Mouse (Mus musculus) stomach, embryonic 16.5 days (tissue): ENCODE results near the gene Dguok. TPM values are rescaled to one million over a fixed set of nuclear protein-coding genes. Genes with fewer than 3 reads are reported as not detected.
A peak's percentile ranks its signal among the peaks of the same experiment; 100 is the strongest.

Experiments
- ATAC-seq: fragments of 200-750 bp; cut with Nextera tagmentation; 2 replicates; pipeline ENCODE4 v1.8.0; 2017; ENCODE audit warnings: moderate number of reproducible peaks, moderate TSS enrichment; ENCODE audit not compliant: insufficient read depth, low FRiP score
- H3K27ac ChIP-seq: fragments of 300-500 bp; sonication (generic); 2 replicates; pipeline ENCODE4 v1.5.1; 2014; ENCODE audit warnings: low read length
- H3K27me3 ChIP-seq: fragments of 300-500 bp; sonication (generic); 2 replicates; pipeline ENCODE4 v1.6.1; 2014; ENCODE audit warnings: low read length, control low read depth, mixed read lengths; ENCODE audit not compliant: control insufficient read depth, insufficient read depth
- H3K36me3 ChIP-seq: fragments of 300-500 bp; sonication (generic); 2 replicates; pipeline ENCODE4 v1.6.1; 2014; ENCODE audit warnings: low read length; ENCODE audit not compliant: control insufficient read depth, insufficient read depth
- H3K4me1 ChIP-seq: fragments of 300-500 bp; sonication (generic); 2 replicates; pipeline ENCODE4 v1.6.1; 2014; ENCODE audit warnings: low read length, control low read depth, mixed read lengths; ENCODE audit not compliant: control insufficient read depth, insufficient read depth
- H3K4me2 ChIP-seq: fragments of 300-500 bp; sonication (generic); 2 replicates; pipeline ENCODE4 v1.6.1; 2014; ENCODE audit warnings: low read depth, low read length, mixed read lengths
- H3K4me3 ChIP-seq: fragments of 300-500 bp; sonication (generic); replicated peaks from 2 replicates; pipeline ENCODE4 v1.5.1; 2014; ENCODE audit warnings: mild to moderate bottlenecking, low read length
- H3K9ac ChIP-seq: fragments of 300-500 bp; sonication (generic); 2 replicates; pipeline ENCODE4 v1.6.1; 2014; ENCODE audit warnings: low read length
- H3K9me3 ChIP-seq: fragments of 300-500 bp; sonication (generic); replicated peaks from 2 replicates; pipeline ENCODE4 v1.6.1; 2016; ENCODE audit warnings: low read length, control low read depth; ENCODE audit not compliant: control insufficient read depth
- WGBS: fragments of 180-500 bp; shearing (Covaris S2); extraction: QIAGEN DNeasy Blood & Tissue Kit; methylation state at CpG from one replicate; pipeline ENCODE4 v1.1.7; 2014; 5-methylcytosine and 5-hydroxymethylcytosine counted together
- polyA plus RNA-seq: library from polyadenylated mRNA; unstranded; fragments of >200 nt; fragmentation: Nextera tagmentation; extraction: Ambion mirVana; gene quantifications from 2 replicates; pipeline ENCODE4 v1.2.1, GENCODE M21; 2015

Gene Dguok
- polyA plus RNA-seq, 1 experiment from 2014 or later, result 69.5 TPM

DNA sequence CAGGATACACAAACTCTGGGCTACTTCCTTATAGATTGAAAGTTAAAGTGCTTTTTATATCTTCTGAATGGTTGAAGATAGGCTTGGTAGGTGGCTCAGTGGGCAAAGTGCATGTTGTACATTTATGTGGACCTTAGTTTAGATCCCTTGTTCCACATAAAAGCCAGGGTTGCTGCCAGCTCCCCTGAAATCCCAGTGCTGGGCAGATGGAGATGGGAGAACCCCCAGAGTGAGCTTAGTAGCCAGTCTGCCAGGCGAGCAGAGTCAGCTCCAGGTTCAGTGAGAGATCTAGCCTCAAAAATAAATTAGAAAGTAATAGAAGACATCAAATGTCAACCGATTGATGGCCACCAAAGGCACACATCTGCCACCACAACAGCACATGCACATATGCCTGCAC lies 25.8 kb upstream of the Dguok start:
- peak overlapping the region; percentile 20; the same call in 1 of the 2 replicates for H3K4me2 ChIP-seq
- H3K9me3 ChIP-seq, result no peaks in the 10 kb centered on the region
- peaks cover 10% of the 10 kb centered on the region; the same call in 1 of the 2 replicates for H3K4me1 ChIP-seq
- ATAC-seq, result no peak
- peak overlapping the region; percentile 27; the same call in 1 of the 2 replicates for H3K9ac ChIP-seq
- H3K27ac ChIP-seq, result peak overlapping the region; percentile 19; the same call in 1 of the 2 replicates
- no peaks in the 10 kb centered on the region for H3K27me3 ChIP-seq
- H3K4me3 ChIP-seq, result peak overlapping the region; percentile 43
- 67% methylated on average over 2 of the region's 2 CpGs for WGBS
- no peaks in the 10 kb centered on the region for H3K36me3 ChIP-seq

DNA sequence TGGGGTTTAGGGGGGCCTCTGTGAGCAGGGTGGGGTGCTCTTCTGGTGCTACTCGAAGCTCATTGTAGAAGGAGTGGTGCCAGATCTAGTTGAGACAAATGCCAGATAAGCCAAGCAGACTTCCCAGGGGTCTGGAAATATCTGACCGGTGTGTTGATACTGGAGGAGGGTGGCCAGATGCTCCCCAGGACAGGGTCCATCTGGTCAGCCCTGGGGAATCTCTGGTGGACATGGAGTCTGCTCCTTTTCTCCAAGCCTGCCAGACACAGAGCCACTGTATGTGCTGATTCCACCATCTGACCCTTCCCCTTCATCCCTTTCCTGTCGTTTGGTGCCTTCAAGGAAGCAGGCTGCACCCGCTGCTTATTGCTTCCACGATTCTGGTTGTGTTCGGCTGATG lies 16.4 kb upstream of the Dguok start:
- H3K36me3 ChIP-seq, result no peaks in the 10 kb centered on the region
- no peak overlapping the region for H3K4me3 ChIP-seq
- 20% methylated on average over 6 of the region's 6 CpGs for WGBS
- no peak overlapping the region for H3K27ac ChIP-seq
- 0 out of 2 replicates have a peak overlapping the region, but pooled peaks have one; percentile 28 for H3K9ac ChIP-seq
- H3K4me1 ChIP-seq, result no peaks in the 10 kb centered on the region
- ATAC-seq, result no peak
- no peaks in the 10 kb centered on the region for H3K9me3 ChIP-seq
- H3K4me2 ChIP-seq, result no peak overlapping the region
- H3K27me3 ChIP-seq, result no peaks in the 10 kb centered on the region

DNA sequence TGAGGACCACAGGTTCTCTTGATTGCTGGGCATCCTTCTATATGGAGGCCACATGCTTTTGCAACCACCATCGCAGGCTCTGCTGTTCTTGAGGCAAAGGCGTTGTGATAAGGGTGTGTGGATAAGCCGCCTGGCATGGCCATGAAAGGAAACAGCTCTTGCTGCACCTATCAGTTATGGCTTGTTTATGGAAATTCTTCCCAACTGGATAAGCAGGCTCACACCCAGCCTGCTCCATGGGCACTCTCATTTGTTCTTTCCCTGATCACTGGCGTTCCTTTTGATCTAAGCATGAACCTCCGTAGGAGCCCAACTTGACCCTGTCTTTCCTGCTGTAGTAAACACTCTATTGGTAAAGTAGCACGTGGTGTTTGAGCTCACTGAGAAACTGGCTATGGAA lies 15.0 kb upstream of the Dguok start:
- Histone ChIP-seq H3K9me3 (no peaks in the 10 kb centered on the region), H3K4me1 (no peaks in the 10 kb centered on the region), H3K9ac (no peak overlapping the region), H3K36me3 (no peaks in the 10 kb centered on the region), H3K4me2 (no peak overlapping the region), H3K4me3 (no peak overlapping the region), H3K27ac (no peak overlapping the region), H3K27me3 (no peaks in the 10 kb centered on the region)
- 56% methylated on average over 6 of the region's 6 CpGs for WGBS
- ATAC-seq, result no peak

DNA sequence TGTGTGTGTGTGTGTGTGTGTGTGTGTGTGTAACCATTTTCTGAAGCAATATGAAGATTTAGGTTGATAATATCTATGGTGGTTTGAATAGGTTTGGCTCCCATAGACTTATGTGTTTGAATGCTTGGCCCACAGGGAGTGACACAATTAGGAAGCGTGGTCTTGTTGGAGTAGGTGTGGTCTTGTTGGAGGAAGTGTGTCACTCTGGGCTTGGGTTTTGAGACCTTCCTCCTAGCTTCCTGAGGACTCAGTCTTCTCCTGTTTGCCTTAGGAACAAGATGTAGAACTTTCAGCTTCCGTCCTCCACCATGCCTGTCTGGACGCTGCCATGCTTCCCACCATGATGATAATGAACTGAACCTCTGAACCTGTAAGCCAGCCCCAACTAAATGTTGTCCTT lies 11.9 kb upstream of the Dguok start:
- Histone ChIP-seq H3K27ac (no peak overlapping the region), H3K9me3 (no peaks in the 10 kb centered on the region), H3K4me1 (no peaks in the 10 kb centered on the region), H3K36me3 (no peaks in the 10 kb centered on the region), H3K27me3 (no peaks in the 10 kb centered on the region), H3K9ac (no peak overlapping the region), H3K4me3 (no peak overlapping the region), H3K4me2 (no peak overlapping the region)
- WGBS, result 82% methylated on average over 3 of the region's 3 CpGs
- ATAC-seq, result no peak

DNA sequence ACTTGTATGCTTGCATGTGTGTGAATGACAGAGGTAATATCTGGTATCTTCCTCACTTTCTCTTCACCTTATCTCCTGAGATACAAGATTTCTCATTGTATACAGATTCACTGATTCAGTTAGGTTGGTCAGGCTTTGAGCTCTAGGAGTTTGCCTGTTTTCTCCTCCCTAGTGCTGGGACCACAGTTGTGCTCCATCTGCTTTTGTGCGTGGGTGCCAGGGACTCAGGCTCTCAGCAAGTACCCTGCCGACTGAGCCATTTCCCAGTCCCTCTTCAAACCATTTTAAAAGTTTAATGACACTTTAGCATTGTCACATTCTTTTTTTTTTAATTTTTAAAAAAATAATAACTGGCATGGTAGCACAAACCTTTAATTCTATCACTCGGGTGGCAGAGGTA lies 8.4 kb upstream of the Dguok start:
- no peak overlapping the region for H3K27ac ChIP-seq
- H3K4me1 ChIP-seq, result no peaks in the 10 kb centered on the region
- no peaks in the 10 kb centered on the region for H3K27me3 ChIP-seq
- H3K36me3 ChIP-seq, result no peaks in the 10 kb centered on the region
- ATAC-seq, result no peak
- no peak overlapping the region for H3K4me3 ChIP-seq
- no peak overlapping the region for H3K4me2 ChIP-seq
- 75% methylated on average over 3 of the region's 3 CpGs for WGBS
- H3K9ac ChIP-seq, result no peak overlapping the region
- no peaks in the 10 kb centered on the region for H3K9me3 ChIP-seq

DNA sequence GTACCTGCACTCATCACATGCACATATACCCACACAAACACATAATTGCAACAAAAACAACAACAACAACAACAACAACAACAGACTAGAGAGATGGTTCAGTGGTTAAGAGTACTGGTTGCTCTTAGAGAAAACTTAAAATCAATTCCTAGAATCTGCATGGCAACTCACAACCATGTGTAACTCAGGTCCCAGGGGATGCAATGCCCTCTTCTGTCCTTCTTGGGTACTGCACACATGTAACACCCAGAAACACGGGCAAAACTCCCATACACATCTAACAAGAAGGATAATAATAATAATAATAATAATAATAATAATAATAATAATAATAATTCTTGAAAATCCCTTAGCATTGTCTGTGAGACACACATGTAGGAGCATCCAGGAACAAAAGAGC lies 5.7 kb upstream of the Dguok start:
- ATAC-seq, result no peak; the same call in 1 of the 2 replicates
- Histone ChIP-seq H3K4me3 (no peak overlapping the region), H3K36me3 (no peaks in the 10 kb centered on the region), H3K27ac (no peak overlapping the region), H3K4me1 (peaks cover 1% of the 10 kb centered on the region; the same call in 1 of the 2 replicates), H3K27me3 (no peaks in the 10 kb centered on the region), H3K9me3 (no peaks in the 10 kb centered on the region), H3K9ac (no peak overlapping the region), H3K4me2 (no peak overlapping the region)
- WGBS, result 33% methylated on average over 1 of the region's 1 CpGs

DNA sequence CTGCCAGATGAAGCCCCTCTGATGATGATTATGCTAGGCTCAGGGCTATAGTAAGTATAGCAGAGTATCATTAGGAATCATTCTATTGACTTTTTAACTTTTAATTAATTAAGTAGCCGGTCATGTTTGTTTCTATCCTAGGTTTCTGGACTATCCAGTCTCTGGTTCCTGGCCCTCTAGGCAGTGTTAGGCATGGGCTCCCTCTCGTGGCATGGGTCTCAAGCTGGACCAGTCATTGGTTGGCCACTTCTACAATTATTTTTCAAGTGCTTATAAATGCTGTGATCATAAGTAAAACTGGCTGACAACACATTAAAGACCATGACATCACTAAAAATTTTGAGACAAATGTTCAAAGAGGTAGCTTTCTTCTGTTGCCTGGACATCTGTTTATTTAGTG lies 3.4 kb upstream of the Dguok start:
- Histone ChIP-seq H3K9ac (no peak overlapping the region), H3K27ac (no peak overlapping the region), H3K9me3 (no peaks in the 10 kb centered on the region), H3K36me3 (no peaks in the 10 kb centered on the region), H3K27me3 (no peaks in the 10 kb centered on the region), H3K4me1 (peaks cover 12% of the 10 kb centered on the region), H3K4me3 (no peak overlapping the region), H3K4me2 (no peak overlapping the region)
- 53% methylated on average over 2 of the region's 2 CpGs for WGBS
- no peak for ATAC-seq

DNA sequence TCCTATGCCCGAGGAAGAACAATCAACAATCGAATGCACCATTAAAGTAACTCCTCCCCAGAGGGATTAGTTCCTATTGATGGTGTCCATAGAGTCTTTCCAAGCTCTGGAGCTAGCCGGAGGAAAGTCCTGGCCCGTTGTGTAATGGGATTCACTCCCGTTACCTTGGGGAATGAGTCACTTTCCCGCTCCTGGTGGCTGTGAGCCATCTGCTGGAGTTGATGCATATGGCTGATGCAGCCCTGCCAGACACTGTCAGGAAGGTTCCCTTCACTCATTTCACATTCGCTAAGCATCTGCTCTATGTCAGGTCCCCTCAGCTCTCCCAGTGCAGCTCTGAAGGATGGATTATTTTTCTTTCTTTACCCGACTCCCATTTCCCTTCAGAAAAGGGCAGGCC lies 2.7 kb upstream of the Dguok start:
- Histone ChIP-seq H3K4me1 (peaks cover 14% of the 10 kb centered on the region), H3K27ac (no peak overlapping the region), H3K4me3 (no peak overlapping the region)

DNA sequence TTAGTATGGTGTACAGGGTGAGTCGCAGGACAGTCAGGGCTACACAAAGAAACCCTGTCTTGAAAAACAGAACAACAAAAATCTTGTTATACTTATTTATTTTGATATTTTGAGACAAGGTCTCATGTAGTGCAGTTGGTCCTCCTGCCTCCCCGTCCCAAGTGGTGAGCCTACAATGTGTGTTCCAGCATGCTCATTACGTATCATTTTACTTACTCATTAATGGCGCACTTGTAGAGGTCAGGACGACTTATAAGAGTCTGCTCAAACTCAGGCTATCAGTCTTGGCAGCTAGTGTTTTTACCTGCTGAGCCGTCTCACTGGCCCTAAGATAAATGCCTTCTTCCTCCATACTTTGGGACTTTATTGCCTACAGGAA lies 388 bp upstream of the Dguok start:
- no peak for ATAC-seq
- peak overlapping the region; percentile 81 for H3K4me2 ChIP-seq
- no peaks in the 10 kb centered on the region for H3K9me3 ChIP-seq
- H3K4me3 ChIP-seq, result peak overlapping the region; percentile 87
- peaks cover 14% of the 10 kb centered on the region for H3K4me1 ChIP-seq
- H3K9ac ChIP-seq, result peak overlapping the region; percentile 59
- H3K27me3 ChIP-seq, result no peaks in the 10 kb centered on the region
- H3K36me3 ChIP-seq, result no peaks in the 10 kb centered on the region
- WGBS, result 19% methylated on average over 6 of the region's 6 CpGs
- peak overlapping the region; percentile 68 for H3K27ac ChIP-seq

More for the DNA sequence above, 2.7 kb upstream of the Dguok start:
- no peak overlapping the region for H3K4me2 ChIP-seq
- no peaks in the 10 kb centered on the region for H3K9me3 ChIP-seq
- H3K9ac ChIP-seq, result no peak overlapping the region
- H3K27me3 ChIP-seq, result no peaks in the 10 kb centered on the region
- 35% methylated on average over 8 of the region's 8 CpGs for WGBS
- no peak for ATAC-seq
- no peaks in the 10 kb centered on the region for H3K36me3 ChIP-seq

DNA sequence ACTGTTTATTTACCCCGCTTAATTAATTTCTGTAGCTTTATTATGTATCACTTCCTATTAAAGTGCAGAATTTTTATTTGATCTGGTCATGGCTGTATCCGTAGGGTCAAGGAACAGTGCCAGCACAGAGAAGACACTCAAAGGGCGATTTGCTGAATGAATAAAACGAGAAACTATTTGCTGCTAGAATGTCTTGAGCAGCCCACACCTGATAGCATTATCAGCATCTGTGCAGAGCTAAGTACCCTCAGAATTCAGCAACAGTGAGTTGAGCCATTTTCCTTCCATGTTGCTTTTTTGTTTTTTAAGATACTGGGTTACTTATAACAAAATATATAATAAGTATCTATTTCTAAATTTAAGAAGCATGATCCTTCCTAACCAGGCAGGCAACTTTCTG lies 1.2 kb downstream of the Dguok start:
- H3K4me2 ChIP-seq, result peak overlapping the region; percentile 81
- no peaks in the 10 kb centered on the region for H3K36me3 ChIP-seq
- H3K9me3 ChIP-seq, result no peaks in the 10 kb centered on the region
- 0 out of 2 replicates have a peak overlapping the region, but pooled peaks have one; percentile 29 for H3K27ac ChIP-seq
- ATAC-seq, result no peak
- WGBS, result 87% methylated on average over 4 of the region's 4 CpGs
- no peaks in the 10 kb centered on the region for H3K27me3 ChIP-seq
- peaks cover 14% of the 10 kb centered on the region for H3K4me1 ChIP-seq
- no peak overlapping the region; the same call in 1 of the 2 replicates for H3K9ac ChIP-seq
- H3K4me3 ChIP-seq, result peak overlapping the region; percentile 87
